Mouse (Mus musculus) G1E (cell line): ENCODE measurements around the gene Rnf41.

Experiments
- CTCF ChIP-seq: IDR thresholded peaks from 2 replicates; pipeline ENCODE4 v1.5.1; 2012; ENCODE audit warnings: low read depth, low read length, inconsistent platforms, mixed read lengths
- POLR2AphosphoS5 ChIP-seq: IDR thresholded peaks from 2 replicates; pipeline ENCODE4 v1.6.1; 2012; ENCODE audit warnings: low read depth, low read length, inconsistent platforms; ENCODE audit not compliant: insufficient replicate concordance

DNA sequence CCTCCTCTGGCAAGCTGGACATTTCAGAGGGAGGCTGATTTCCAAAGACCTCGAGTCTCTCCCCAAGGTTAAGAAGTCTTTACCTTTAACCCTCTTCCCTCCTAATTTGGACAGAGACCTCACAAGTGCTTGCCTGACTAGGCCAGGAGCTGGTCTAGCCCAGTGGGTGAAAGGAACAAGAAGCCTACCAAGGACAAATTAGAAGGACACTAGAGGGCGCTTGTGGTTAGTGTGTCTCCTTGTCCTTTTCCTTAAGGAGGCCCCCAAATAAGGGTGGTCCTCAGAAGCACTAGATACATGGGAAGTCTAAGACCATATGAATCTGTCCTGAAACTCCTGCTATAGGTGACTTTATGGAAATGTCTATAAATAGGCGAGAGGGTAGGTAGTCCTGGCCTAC is 48.9 kb upstream of the Rnf41 start:
- no peak for TF ChIP-seq POLR2AphosphoS5
- 0 out of 2 replicates have a peak, but pooled peaks have one; percentile 16 for TF ChIP-seq CTCF
